Mouse (Mus musculus): Measurements from ENCODE around the gene Dusp1.

- TF ChIP-seq POLR2A (IDR thresholded peaks at IDR 0.05; ENCODE audit: borderline replicate concordance, low read depth, low read length) = no peak
- no peak for TF ChIP-seq CTCF (IDR thresholded peaks at IDR 0.05; ENCODE audit: low read depth, low read length)
Observed at GRCm38 (mm10) chr17:26598845-26599244, 36.9 kb upstream of the Dusp1 start.

All from bone marrow macrophage, adult 2 months (primary cell).